Mouse (Mus musculus) ES-E14 (cell line): ENCODE measurements around the gene Sh3d21. TPM values are rescaled to one million over a fixed set of nuclear protein-coding genes. Genes with fewer than 3 reads are reported as not detected.
A peak's percentile ranks its signal among the peaks of the same experiment; 100 is the strongest.

Experiments used
- DNase-seq: peaks from one replicate; pipeline ENCODE4 v3.0.0-alpha.2; 2013; ENCODE audit warnings: low read depth, low spot score
- H3K27ac ChIP-seq: 2 replicates; pipeline ENCODE4 v1.5.1; 2012; ENCODE audit warnings: low read depth, mild to moderate bottlenecking, low read length, moderate library complexity, mixed read lengths; ENCODE audit not compliant: poor library complexity, insufficient read depth, severe bottlenecking
- H3K36me3 ChIP-seq: 2 replicates; pipeline ENCODE4 v1.6.1; 2012; ENCODE audit warnings: mild to moderate bottlenecking, low read length, moderate library complexity, mixed read lengths; ENCODE audit not compliant: control insufficient read depth, poor library complexity, insufficient read depth, severe bottlenecking
- H3K4me1 ChIP-seq, 2 experiments: fragments of 150-350 bp in 1 of 2; sonication (generic) in 1 of 2; 2 replicates each; pipeline ENCODE4 v1.6.1; 2012; ENCODE audit warnings: low read length in 2 of 2, mild to moderate bottlenecking in 1 of 2, mixed read lengths in 1 of 2; ENCODE audit not compliant: control insufficient read depth in 2 of 2, insufficient read depth in 2 of 2, poor library complexity in 1 of 2
- H3K4me3 ChIP-seq, 2 experiments: fragments of 150-350 bp in 1 of 2; sonication (generic) in 1 of 2; 2 replicates each; pipeline ENCODE4 v1.5.1; 2012; ENCODE audit warnings: low read length in 2 of 2, low read depth in 1 of 2, mild to moderate bottlenecking in 1 of 2, mixed read lengths in 1 of 2; ENCODE audit not compliant: insufficient read depth in 1 of 2, poor library complexity in 1 of 2, severe bottlenecking in 1 of 2
- H3K9ac ChIP-seq: 2 replicates; pipeline ENCODE4 v1.6.1; 2012; ENCODE audit warnings: low read depth, mild to moderate bottlenecking, low read length, mixed read lengths; ENCODE audit not compliant: poor library complexity, insufficient read depth, severe bottlenecking
- H3K9me3 ChIP-seq: fragments of 150-350 bp; sonication (generic); 2 replicates; pipeline ENCODE4 v1.6.1; 2012; ENCODE audit warnings: low read depth, mild to moderate bottlenecking, low read length; ENCODE audit not compliant: control insufficient read depth, insufficient read depth
- CHD2 ChIP-seq: IDR thresholded peaks from 2 replicates; pipeline ENCODE4 v1.6.1; 2014; ENCODE audit warnings: mild to moderate bottlenecking, low read depth, low read length, inconsistent platforms
- HCFC1 ChIP-seq: IDR thresholded peaks from 2 replicates; pipeline ENCODE4 v1.6.1; 2012; ENCODE audit warnings: low read length, inconsistent platforms, borderline replicate concordance; ENCODE audit not compliant: insufficient read depth
- MAFK ChIP-seq: IDR thresholded peaks from 2 replicates; pipeline ENCODE4 v1.6.1; 2014; ENCODE audit warnings: mild to moderate bottlenecking, low read depth, low read length, inconsistent platforms; ENCODE audit not compliant: insufficient read depth
- ZC3H11A ChIP-seq: IDR thresholded peaks from 2 replicates; pipeline ENCODE4 v1.6.1; 2012; ENCODE audit warnings: low read depth, mild to moderate bottlenecking, inconsistent platforms, low read length, borderline replicate concordance
- ZNF384 ChIP-seq: IDR thresholded peaks from 2 replicates; pipeline ENCODE4 v1.6.1; 2012; ENCODE audit warnings: low read depth, low read length, inconsistent platforms
- in situ Hi-C, 2 experiments: fragments of 600-800 bp; cut with MboI; formaldehyde crosslinking; loops; one replicate each; pipeline ENCODE4 v1.15.1; 2025; ENCODE audit warnings: low sequenced_read_pairs in 2 of 2, inconsistent platforms in 1 of 2; ENCODE audit not compliant: unreplicated experiment in 2 of 2
- total RNA-seq: library from RNA; depleted of rRNA; stranded (reverse); fragments of 300-350 nt; gene quantifications from 2 replicates; pipeline ENCODE4 v1.2.3, GENCODE M21; 2012

Sh3d21 gene
- total RNA-seq, 1 experiment, result 2.4 TPM

DNA sequence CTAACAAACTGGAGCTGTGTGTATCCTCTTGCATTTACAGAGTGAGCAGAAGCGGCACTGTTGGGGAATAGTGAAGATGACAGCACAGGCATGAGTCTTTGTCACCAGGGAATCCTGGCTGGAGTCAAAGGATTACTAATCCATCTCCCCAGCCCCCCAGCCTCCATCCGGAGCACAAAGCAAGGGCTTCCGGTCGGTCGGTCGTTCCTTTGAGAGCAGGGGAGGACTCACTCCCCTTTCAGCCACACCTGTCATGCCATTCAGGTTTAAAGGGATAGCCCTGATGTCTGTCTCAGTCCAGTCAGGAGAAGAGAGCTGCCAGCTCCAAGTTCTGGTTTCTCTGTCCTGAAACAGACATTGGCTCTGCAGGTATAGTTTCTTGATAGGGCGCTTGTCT, 52.1 kb downstream of the Sh3d21 start:
- peaks cover 7 to 21% of the 10 kb centered on the region in 2 experiments for H3K4me1 ChIP-seq
- no peaks in the 10 kb centered on the region for H3K9me3 ChIP-seq
- in situ Hi-C loops, result no loop called here
- no peak for TF ChIP-seq CHD2
- no peak for TF ChIP-seq ZC3H11A
- TF ChIP-seq HCFC1, result no peak
- TF ChIP-seq MAFK, result no peak
- TF ChIP-seq ZNF384, result no peak
- peak overlapping the region; percentile 2; the same call in 1 of the 2 replicates for H3K27ac ChIP-seq
- peak overlapping the region; percentile 13 to 22; a peak in 1 of 4 replicates for H3K4me3 ChIP-seq
- no peaks in the 10 kb centered on the region; the same call in 1 of the 2 replicates for H3K36me3 ChIP-seq
- peak overlapping the region; percentile 6; the same call in 1 of the 2 replicates for H3K9ac ChIP-seq
- no peak for DNase-seq

GRCm38 (mm10) chr4:126110374-126111152, 52.7 kb downstream of the Sh3d21 start:
- Histone ChIP-seq H3K9ac (peak overlapping the region; percentile 6; the same call in 1 of the 2 replicates), H3K27ac (peak overlapping the region; percentile 22), H3K9me3 (no peaks in the 10 kb centered on the region), H3K4me1 (peaks cover 7 to 21% of the 10 kb centered on the region in 2 experiments), H3K4me3 (peak overlapping the region; percentile 13 to 22; a peak in 1 of 4 replicates), H3K36me3 (no peaks in the 10 kb centered on the region; the same call in 1 of the 2 replicates)
- TF ChIP-seq ZC3H11A (no peak), CHD2 (no peak), MAFK (no peak), ZNF384 (no peak), HCFC1 (no peak)
- in situ Hi-C loops, result no loop called here
- DNase-seq, result no peak

DNA sequence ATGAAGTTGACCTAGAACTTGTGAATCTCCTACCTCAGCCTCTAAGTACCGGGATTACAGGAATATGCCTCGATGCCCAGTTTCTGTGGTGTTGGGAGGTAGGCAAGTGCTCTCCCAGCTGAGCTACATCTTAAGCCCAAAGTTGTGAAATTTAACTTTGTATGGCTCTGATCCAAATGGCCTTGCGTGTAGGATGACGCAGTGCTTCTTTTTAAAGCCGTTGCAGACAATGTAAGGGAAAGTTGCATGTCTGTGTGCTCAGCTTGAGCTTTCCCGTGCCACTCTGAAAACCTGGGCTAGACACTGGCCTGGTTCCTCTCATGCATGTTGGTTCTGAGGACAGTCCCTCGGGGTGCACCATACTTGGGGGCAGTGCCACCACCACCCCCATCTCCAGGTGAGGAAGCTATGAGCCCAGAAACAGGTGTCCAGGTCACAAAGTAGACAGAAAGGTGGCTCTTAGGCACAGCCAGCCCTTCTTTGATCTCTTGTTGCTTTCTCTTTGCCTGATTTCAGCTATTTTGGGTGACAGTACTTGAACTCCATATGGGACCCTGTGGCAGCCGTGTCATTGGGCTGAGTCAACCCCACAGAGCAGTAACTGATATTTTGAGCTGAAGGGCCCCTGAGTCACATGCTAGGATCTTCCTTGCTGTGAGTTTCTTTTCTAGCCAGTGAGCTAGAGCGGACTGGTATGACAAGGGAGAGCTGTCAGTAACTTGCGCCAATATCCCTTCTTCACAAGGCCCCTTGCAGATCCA, 53.5 kb downstream of the Sh3d21 start:
- H3K4me3 ChIP-seq, result no peak overlapping the region
- TF ChIP-seq CHD2 (no peak), ZC3H11A (no peak), ZNF384 (no peak), HCFC1 (no peak), MAFK (no peak)
- no peaks in the 10 kb centered on the region; the same call in 1 of the 2 replicates for H3K36me3 ChIP-seq
- no peak overlapping the region for H3K9ac ChIP-seq
- no peak for DNase-seq
- H3K9me3 ChIP-seq, result no peaks in the 10 kb centered on the region
- peak overlapping the region; percentile 22; the same call in 1 of the 2 replicates for H3K27ac ChIP-seq
- in situ Hi-C loops, result no loop called here
- peaks cover 9 to 23% of the 10 kb centered on the region in 2 experiments for H3K4me1 ChIP-seq

DNA sequence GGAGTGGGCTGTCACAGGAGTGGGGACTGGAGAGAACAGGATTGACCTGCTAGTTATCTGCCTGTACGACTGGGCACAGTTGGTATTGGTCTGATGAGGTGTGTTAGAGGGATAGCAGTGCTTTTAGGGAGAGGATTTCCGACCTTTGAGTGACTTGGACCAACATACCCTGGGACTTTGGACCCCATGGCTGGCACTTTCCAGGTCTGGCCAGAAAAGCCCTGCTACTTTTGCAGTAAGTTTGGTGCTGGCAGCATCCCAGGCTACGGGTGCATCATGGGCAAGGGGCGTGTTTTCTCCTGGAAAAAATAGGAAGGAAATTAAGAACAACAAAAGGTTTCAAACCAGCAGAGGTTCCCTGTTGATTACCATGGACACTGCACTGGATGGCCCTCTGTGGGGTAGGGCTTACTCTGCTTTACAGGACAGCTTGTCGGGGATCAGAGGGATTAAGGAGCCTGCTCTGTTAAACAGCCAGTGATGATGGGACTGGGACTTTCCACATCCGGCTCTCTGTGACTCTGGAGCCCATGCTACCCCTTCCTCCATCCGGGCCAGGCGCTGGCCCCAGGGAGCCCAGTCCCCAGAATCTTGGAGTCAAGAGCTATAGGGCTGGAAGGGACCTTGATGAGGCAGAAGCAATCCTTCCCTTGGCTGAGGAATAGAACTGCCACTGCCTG, 55.1 kb downstream of the Sh3d21 start:
- H3K9ac ChIP-seq, result no peak overlapping the region
- H3K36me3 ChIP-seq, result no peaks in the 10 kb centered on the region; the same call in 1 of the 2 replicates
- in situ Hi-C loops, result no loop called here
- no peak for DNase-seq
- no peaks in the 10 kb centered on the region for H3K9me3 ChIP-seq
- peaks cover 9 to 23% of the 10 kb centered on the region in 2 experiments for H3K4me1 ChIP-seq
- no peak overlapping the region for H3K4me3 ChIP-seq
- TF ChIP-seq ZC3H11A (no peak), HCFC1 (no peak), CHD2 (no peak), ZNF384 (no peak), MAFK (no peak)
- H3K27ac ChIP-seq, result no peak overlapping the region
